Mouse (Mus musculus) G1E (cell line): Measurements from ENCODE around the gene H2al1i. TPM values are rescaled to one million over a fixed set of nuclear protein-coding genes. Genes with fewer than 3 reads are reported as not detected.
"Not testable (repeated sequence)": the region's sequence is repeated elsewhere in the genome, so short reads cannot be mapped to it uniquely, and the experiment has no call there.

ENCODE experiments used
- ATAC-seq: 2 replicates; pipeline ENCODE4 v1.8.0; 2016; ENCODE audit warnings: mild to moderate bottlenecking; ENCODE audit not compliant: insufficient number of reproducible peaks, poor library complexity, low FRiP score, severe bottlenecking; ENCODE audit errors: extremely low read depth
- DNase-seq: peaks from one replicate; pipeline ENCODE4 v3.0.0; 2012; ENCODE audit warnings: low spot score
- H3K27me3 ChIP-seq: 2 replicates; pipeline ENCODE4 v1.6.1; 2012; ENCODE audit warnings: mild to moderate bottlenecking, low read length, inconsistent platforms; ENCODE audit not compliant: insufficient read depth
- H3K36me3 ChIP-seq: replicated peaks from 2 replicates; pipeline ENCODE3; 2012; ENCODE audit warnings: mild to moderate bottlenecking, inconsistent platforms
- H3K4me1 ChIP-seq: 2 replicates; pipeline ENCODE4 v1.6.1; 2012; ENCODE audit warnings: low read depth, low read length, inconsistent platforms, mixed read lengths; ENCODE audit not compliant: insufficient read depth
- H3K4me3 ChIP-seq: 2 replicates; pipeline ENCODE4 v1.5.1; 2012; ENCODE audit warnings: low read depth, mild to moderate bottlenecking, inconsistent platforms, low read length, moderate library complexity, mixed read lengths
- H3K9me3 ChIP-seq: replicated peaks from 2 replicates; pipeline ENCODE4 v1.6.1; 2012; ENCODE audit warnings: inconsistent platforms
- CTCF ChIP-seq: IDR thresholded peaks from 2 replicates; pipeline ENCODE4 v1.5.1; 2012; ENCODE audit warnings: low read depth, low read length, inconsistent platforms, mixed read lengths
- GATA1 ChIP-seq: IDR thresholded peaks from 2 replicates; pipeline ENCODE4 v1.6.1; 2012; ENCODE audit warnings: borderline replicate concordance, low read length, inconsistent platforms, mixed read lengths
- GATA2 ChIP-seq: IDR thresholded peaks from 2 replicates; pipeline ENCODE4 v1.6.1; 2012; ENCODE audit warnings: low read depth, low read length, inconsistent platforms, borderline replicate concordance
- POLR2AphosphoS5 ChIP-seq: IDR thresholded peaks from 2 replicates; pipeline ENCODE4 v1.6.1; 2012; ENCODE audit warnings: low read depth, low read length, inconsistent platforms; ENCODE audit not compliant: insufficient replicate concordance
- TAL1 ChIP-seq: conservative IDR thresholded peaks from 2 replicates; pipeline ENCODE4 v1.6.1; 2012; ENCODE audit warnings: low read depth, low read length, inconsistent platforms, mixed read lengths
- polyA plus RNA-seq: library from polyadenylated mRNA; stranded (reverse); fragments of >175 nt; gene quantifications from 2 replicates; pipeline ENCODE4 v1.2.3, GENCODE M21; 2012
- total RNA-seq, 2 experiments: library from RNA; stranded (forward) in 1 of 2; stranded (reverse) in 1 of 2; fragments of 200-1000 nt in 1 of 2; fragments of >200 nt in 1 of 2; fragmentation: Nextera tagmentation in 1 of 2; gene quantifications; 2 replicates each; pipeline ENCODE4 v1.2.3; 2014 to 2017

The H2al1i gene
- not detected in 2 replicates for total RNA-seq (2014; fragmentation: Nextera tagmentation)
- total RNA-seq (2017), result not detected in 2 replicates
- not detected in 2 replicates for polyA plus RNA-seq

DNA sequence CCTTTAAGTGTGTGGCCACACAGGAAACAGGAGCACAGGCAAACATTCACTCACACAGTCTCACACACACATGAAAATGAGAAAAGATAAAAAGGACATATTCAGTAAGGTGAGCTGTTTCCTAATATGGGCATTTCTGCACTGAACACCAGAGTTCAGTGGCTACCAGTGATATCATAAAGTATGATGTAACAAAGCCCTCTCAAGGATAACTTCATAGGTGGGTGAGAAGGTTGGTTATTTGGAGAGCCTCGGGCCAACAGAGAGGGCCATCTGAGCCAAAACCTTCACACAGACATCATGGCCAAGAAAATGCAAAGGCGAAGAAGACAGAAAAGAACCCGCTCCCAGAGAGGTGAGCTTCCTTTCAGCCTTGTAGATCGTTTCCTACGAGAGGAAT lies at the start of gene H2al1i:
Gene H2al1i, plus strand, starts transcription at position 301 of the 400 bp plus-strand sequence.
- H3K4me3 ChIP-seq, H3K36me3 ChIP-seq, H3K27me3 ChIP-seq, H3K9me3 ChIP-seq, H3K4me1 ChIP-seq, DNase-seq, ATAC-seq: not testable (repeated sequence)

DNA sequence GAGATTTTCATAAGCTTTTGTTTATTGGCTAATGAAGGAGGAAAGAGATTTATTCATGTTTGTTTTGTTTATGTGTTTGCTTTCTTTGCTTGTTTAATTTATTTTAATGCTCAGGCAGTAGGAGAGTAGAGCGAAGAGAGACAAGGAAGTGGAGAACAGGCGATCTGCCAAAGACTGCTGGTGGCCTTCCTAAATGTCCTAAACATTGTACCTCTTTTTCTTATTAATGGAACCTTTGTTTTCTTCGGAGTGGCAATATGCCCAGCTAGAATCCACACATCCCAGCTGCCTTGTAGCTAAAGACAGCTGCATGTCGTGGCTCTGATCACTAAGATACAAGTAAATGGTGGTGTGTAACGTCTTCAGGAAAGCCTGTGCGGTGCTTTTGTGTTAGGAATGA lies 47.4 kb upstream of the H2al1i start:
- no peak for DNase-seq
- no peak overlapping the region for H3K4me3 ChIP-seq
- no peak for ATAC-seq
- no peaks in the 10 kb centered on the region for H3K27me3 ChIP-seq
- no peaks in the 10 kb centered on the region for H3K36me3 ChIP-seq
- no peak for TF ChIP-seq TAL1
- no peak for TF ChIP-seq CTCF
- no peak for TF ChIP-seq GATA1
- no peaks in the 10 kb centered on the region for H3K4me1 ChIP-seq
- no peaks in the 10 kb centered on the region for H3K9me3 ChIP-seq

DNA sequence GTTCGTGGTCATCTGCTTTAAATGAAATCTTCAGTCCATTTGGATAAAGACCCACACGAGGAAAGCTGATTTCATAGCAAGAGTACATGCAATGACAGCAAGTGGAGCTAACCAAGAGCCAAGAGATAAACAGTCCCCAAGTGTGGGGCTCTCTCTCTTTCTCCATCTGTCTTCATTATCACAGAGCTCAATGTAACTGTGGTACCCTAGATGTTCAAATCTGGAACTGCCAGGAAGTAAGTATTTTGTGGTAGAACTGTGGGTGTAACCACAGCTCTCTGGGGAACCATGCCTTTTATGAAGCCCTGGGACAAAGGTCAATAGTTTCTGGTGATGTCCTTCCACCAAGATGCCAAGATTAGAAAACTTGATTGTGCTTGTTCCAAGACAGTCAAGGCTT lies 43.7 kb upstream of the H2al1i start:
- ATAC-seq (no peak), DNase-seq (no peak)
- Histone ChIP-seq H3K4me3 (no peak overlapping the region), H3K4me1 (no peaks in the 10 kb centered on the region), H3K36me3 (no peaks in the 10 kb centered on the region), H3K9me3 (no peaks in the 10 kb centered on the region), H3K27me3 (no peaks in the 10 kb centered on the region)
- TF ChIP-seq GATA1 (no peak), POLR2AphosphoS5 (no peak), TAL1 (no peak), CTCF (no peak), GATA2 (no peak)

DNA sequence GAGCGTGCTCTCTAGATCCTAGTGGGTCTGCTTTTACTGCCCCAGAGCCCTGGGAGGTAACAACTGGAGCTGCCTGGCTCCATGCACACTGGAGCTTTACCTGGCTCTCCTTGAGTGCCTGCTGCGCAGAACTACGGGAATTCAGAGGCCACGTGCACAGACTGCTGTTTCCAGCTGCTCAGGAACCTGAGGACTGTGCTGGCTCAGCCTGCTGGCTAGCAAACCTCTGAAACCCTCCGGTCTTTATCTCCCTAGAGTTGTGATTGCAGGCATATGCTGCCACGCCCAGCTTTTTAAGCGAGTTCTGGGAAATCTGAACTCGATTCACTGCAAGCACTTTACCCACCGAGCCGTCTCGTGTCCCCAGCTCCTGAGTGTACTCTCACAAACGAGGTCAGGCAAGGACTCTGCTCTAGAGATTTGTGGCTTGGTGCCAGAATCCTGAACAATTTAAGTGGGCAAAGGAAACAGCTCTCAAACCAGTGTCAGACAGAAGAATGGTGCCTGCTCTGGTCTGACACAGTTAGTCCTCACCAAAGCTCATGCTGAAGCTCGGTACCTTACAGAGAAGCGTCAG lies 36.1 kb upstream of the H2al1i start:
- TF ChIP-seq CTCF (no peak), TAL1 (no peak), POLR2AphosphoS5 (no peak), GATA2 (no peak), GATA1 (no peak)
- no peaks in the 10 kb centered on the region for H3K36me3 ChIP-seq
- H3K9me3 ChIP-seq, result no peaks in the 10 kb centered on the region
- ATAC-seq, result no peak
- no peaks in the 10 kb centered on the region for H3K27me3 ChIP-seq
- H3K4me3 ChIP-seq, result no peak overlapping the region
- no peak for DNase-seq
- no peaks in the 10 kb centered on the region for H3K4me1 ChIP-seq

DNA sequence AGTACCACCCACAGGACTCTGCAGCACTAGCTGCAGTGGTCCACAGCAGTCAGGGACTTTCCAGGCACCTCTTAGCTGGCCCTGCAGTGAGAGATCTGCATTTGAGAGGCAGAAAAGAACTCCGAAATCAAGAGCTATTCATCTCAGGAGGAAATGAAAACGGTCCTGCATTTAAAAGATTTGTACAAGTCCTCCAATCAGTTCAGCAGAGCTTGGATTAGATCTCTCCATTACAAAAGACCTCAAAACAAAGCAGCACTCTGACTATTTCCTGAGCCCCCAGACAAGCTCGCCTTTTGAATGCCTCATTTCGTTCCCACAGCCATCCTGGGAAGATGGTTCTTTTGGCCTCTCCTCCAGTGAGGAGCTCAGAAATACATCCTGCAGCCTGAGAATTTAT lies 35.2 kb upstream of the H2al1i start:
- Histone ChIP-seq H3K4me1 (no peaks in the 10 kb centered on the region), H3K36me3 (no peaks in the 10 kb centered on the region), H3K4me3 (no peak overlapping the region), H3K9me3 (no peaks in the 10 kb centered on the region), H3K27me3 (no peaks in the 10 kb centered on the region)
- DNase-seq, result no peak
- TF ChIP-seq CTCF (no peak), GATA1 (no peak), TAL1 (no peak), GATA2 (no peak), POLR2AphosphoS5 (no peak)
- no peak for ATAC-seq

DNA sequence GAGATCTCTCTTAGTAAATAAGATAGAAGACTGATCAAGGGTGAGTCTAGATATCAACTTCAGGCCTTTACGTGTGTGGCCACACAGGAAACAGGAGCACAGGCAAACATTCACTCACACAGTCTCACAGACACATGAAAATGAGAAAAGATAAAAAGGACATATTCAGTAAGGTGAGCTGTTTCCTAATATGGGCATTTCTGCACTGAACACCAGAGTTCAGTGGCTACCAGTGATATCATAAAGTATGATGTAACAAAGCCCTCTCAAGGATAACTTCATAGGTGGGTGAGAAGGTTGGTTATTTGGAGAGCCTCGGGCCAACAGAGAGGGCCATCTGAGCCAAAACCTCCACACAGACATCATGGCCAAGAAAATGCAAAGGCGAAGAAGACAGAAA lies 25.5 kb upstream of the H2al1i start, which contains the start of gene H2al1a:
Gene H2al1a, plus strand, starts transcription at position 301 of the 400 bp plus-strand sequence.
- not testable (repeated sequence) for DNase-seq, ATAC-seq, H3K27me3 ChIP-seq, H3K4me3 ChIP-seq, H3K9me3 ChIP-seq, H3K4me1 ChIP-seq, H3K36me3 ChIP-seq

DNA sequence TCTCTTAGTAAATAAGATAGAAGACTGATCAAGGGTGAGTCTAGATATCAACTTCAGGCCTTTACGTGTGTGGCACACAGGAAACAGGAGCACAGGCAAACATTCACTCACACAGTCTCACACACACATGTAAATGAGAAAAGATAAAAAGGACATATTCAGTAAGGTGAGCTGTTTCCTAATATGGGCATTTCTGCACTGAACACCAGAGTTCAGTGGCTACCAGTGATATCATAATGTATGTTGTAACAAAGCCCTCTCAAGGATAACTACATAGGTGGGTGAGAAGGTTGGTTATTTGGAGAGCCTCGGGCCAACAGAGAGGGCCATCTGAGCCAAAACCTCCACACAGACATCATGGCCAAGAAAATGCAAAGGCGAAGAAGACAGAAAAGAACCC lies 22.3 kb upstream of the H2al1i start, which contains the start of gene H2al1b:
Gene H2al1b, plus strand, starts transcription at position 301 of the 400 bp plus-strand sequence.
- not testable (repeated sequence) for DNase-seq, ATAC-seq, H3K4me1 ChIP-seq, H3K9me3 ChIP-seq, H3K27me3 ChIP-seq, H3K4me3 ChIP-seq, H3K36me3 ChIP-seq

DNA sequence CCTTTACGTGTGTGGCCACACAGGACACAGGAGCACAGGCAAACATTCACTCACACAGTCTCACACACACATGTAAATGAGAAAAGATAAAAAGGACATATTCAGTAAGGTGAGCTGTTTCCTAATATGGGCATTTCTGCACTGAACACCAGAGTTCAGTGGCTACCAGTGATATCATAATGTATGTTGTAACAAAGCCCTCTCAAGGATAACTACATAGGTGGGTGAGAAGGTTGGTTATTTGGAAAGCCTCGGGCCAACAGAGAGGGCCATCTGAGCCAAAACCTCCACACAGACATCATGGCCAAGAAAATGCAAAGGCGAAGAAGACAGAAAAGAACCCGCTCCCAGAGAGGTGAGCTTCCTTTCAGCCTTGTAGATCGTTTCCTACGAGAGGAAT lies 19.1 kb upstream of the H2al1i start, which contains the start of gene H2al1c:
Gene H2al1c, plus strand, starts transcription at position 301 of the 400 bp plus-strand sequence.
- not testable (repeated sequence) for ATAC-seq, H3K9me3 ChIP-seq, H3K27me3 ChIP-seq, H3K36me3 ChIP-seq, H3K4me1 ChIP-seq, DNase-seq, H3K4me3 ChIP-seq

DNA sequence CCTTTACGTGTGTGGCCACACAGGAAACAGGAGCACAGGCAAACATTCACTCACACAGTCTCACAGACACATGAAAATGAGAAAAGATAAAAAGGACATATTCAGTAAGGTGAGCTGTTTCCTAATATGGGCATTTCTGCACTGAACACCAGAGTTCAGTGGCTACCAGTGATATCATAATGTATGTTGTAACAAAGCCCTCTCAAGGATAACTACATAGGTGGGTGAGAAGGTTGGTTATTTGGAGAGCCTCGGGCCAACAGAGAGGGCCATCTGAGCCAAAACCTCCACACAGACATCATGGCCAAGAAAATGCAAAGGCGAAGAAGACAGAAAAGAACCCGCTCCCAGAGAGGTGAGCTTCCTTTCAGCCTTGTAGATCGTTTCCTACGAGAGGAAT lies 15.9 kb upstream of the H2al1i start, which contains the start of gene H2al1d:
Gene H2al1d, plus strand, starts transcription at position 301 of the 400 bp plus-strand sequence.
- not testable (repeated sequence) for ATAC-seq, H3K4me3 ChIP-seq, H3K4me1 ChIP-seq, H3K36me3 ChIP-seq, H3K27me3 ChIP-seq, H3K9me3 ChIP-seq, DNase-seq

DNA sequence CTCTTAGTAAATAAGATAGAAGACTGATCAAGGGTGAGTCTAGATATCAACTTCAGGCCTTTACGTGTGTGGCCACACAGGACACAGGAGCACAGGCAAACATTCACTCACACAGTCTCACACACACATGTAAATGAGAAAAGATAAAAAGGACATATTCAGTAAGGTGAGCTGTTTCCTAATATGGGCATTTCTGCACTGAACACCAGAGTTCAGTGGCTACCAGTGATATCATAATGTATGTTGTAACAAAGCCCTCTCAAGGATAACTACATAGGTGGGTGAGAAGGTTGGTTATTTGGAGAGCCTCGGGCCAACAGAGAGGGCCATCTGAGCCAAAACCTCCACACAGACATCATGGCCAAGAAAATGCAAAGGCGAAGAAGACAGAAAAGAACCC lies 12.8 kb upstream of the H2al1i start, which contains the start of gene H2al1e:
Gene H2al1e, plus strand, starts transcription at position 301 of the 400 bp plus-strand sequence.
- H3K27me3 ChIP-seq, H3K4me1 ChIP-seq, H3K36me3 ChIP-seq, H3K9me3 ChIP-seq, DNase-seq, ATAC-seq, H3K4me3 ChIP-seq: not testable (repeated sequence)
